Mouse (Mus musculus) central nervous system, embryonic 18 days (tissue): ENCODE data around the gene Tbr1. TPM values are rescaled to one million over a fixed set of nuclear protein-coding genes. Genes with fewer than 3 reads are reported as not detected.

Experiments used
- polyA plus RNA-seq: library from polyadenylated mRNA; depleted of rRNA; stranded (reverse); fragments of >200 nt; gene quantifications from 2 replicates; pipeline ENCODE4 v1.2.3, GENCODE M21; 2012; rRNA removed

The Tbr1 gene
- polyA plus RNA-seq: 35.2 and 56.2 TPM in 2 replicates

GRCm38 (mm10) chr2:61802656-61803251, at the start of gene Tbr1:
Gene Tbr1 (plus strand): TSS chr2:61802930.

Other genes with a start within 250 kb of the Tbr1 start
- 23.0 and 24.4 TPM in 2 replicates for gene Tank, start 224.3 kb upstream of the Tbr1 start, polyA plus RNA-seq
- 98.8 and 103 TPM in 2 replicates for gene Psmd14, start 91.2 kb upstream of the Tbr1 start, polyA plus RNA-seq
- 40.1 and 43.4 TPM in 2 replicates for gene Slc4a10, start 243.5 kb downstream of the Tbr1 start, polyA plus RNA-seq